Mouse (Mus musculus) heart, postnatal 36 days (tissue): ENCODE measurements around the gene Sec61a2. TPM values are rescaled to one million over a fixed set of nuclear protein-coding genes. Genes with fewer than 3 reads are reported as not detected.

Source experiments
- DNase-seq, 2 experiments: peaks; one replicate each; pipeline ENCODE4 v3.0.0; 2021 to 2022
- intact Hi-C: fragments of 180-260 bp; cut with DNase I; formaldehyde crosslinking; loops from one replicate; pipeline ENCODE4 v1.15.1; 2025
- total RNA-seq, 2 experiments: library from RNA; stranded (reverse); gene quantifications; 2 replicates each; pipeline ENCODE4 v1.2.3; 2021

Gene Sec61a2
- total RNA-seq, 2 experiments from 2014 or later: 12.3 to 12.5 TPM

- DNase-seq: peak in 1 of 2 experiments; percentile 7
- intact Hi-C loops: loop anchor here (2.0 kb wide), 1 partner anchor 49 kb away; the partner anchor contains the start of genes Cdc123 and Nudt5
Measured at GRCm38 (mm10) chr2:5894296-5894695, 936 bp downstream of the Sec61a2 start.

DNA sequence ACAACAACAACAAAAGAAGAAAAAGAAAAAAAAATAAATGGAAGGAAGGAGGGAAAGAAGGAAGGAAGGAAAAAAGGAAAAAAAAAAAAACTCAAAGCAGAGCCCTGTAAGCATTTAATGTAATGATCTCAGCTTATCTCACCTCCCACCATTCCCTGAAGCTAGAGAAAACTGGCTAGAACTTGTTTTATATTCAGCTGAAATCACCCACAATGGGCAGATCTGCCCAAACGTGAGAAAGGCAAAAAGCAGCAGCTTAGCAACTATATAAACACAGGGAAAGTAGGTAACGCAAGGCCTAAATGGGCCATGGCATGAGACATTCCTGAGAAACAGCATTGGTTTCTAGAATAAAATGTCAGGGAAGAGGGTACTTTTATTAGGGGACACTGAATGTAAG is 5.8 kb downstream of the Sec61a2 start:
- intact Hi-C loops: no loop called here
- no peak for DNase-seq

DNA sequence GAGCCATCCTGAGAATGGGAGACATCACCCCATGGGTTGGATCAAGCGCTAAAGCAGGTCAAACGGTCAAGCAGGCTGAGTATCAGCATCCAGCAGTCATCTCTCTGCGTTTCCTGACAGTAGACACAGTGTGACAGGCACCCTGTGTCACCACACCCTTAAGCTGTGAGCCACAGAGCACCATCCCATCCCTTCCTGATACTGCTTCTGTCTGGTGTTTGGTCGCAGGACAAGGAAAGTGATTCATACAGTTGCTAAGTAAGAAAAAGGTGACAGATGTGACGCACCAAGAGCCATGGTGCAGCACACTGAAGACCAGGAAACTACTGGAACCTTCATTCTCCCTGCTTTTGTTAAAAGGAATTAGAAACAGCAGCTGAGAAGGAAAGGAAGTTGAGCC is 6.4 kb downstream of the Sec61a2 start:
- intact Hi-C loops: no loop called here
- DNase-seq: no peak

GRCm38 (mm10) chr2:5877446-5877845 is 17.8 kb downstream of the Sec61a2 start:
- no peak for DNase-seq

GRCm38 (mm10) chr2:5869746-5870145 is 25.5 kb downstream of the Sec61a2 start:
- intact Hi-C loops: no loop called here
- DNase-seq: no peak

More at GRCm38 (mm10) chr2:5877446-5877845, 17.8 kb downstream of the Sec61a2 start:
- intact Hi-C loops: no loop called here

- DNase-seq: no peak
- intact Hi-C loops: no loop called here
Measured at GRCm38 (mm10) chr2:5867681-5868080, 27.6 kb downstream of the Sec61a2 start.

DNA sequence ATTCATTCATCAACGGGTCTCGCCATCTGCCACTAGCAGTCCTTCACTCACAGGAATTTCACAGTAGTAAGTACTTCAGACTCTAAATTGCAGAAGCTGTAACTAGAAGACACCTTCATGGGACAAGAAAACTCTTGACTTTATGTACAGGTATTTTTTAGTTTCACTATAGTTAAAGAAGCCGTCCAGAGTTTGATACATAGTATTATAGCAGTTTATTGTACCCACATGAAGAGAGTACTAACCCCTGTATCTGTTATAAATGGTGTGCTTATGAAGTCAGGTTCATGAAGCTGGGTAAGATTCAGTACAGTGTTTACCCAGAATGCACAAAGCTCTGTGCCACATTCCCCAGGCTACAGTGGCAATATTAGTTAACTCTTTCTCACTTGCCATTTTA is 32.4 kb downstream of the Sec61a2 start, which contains the start of gene Gm13199:
TSS of gene Gm13199 (minus strand) at position 101 of the 400 bp plus-strand sequence.
- intact Hi-C loops: no loop called here
- DNase-seq: no peak

- intact Hi-C loops: no loop called here
- no peak for DNase-seq
Measured at GRCm38 (mm10) chr2:5851866-5852265, 43.4 kb downstream of the Sec61a2 start.

- intact Hi-C loops: no loop called here
- no peak for DNase-seq
Measured at GRCm38 (mm10) chr2:5851116-5851515, 44.1 kb downstream of the Sec61a2 start.

- intact Hi-C loops: loop anchor here (2.0 to 5.0 kb wide), 2 partner anchors 49 to 106 kb away; partner anchors contain the start of genes Sec61a2 and Upf2
- DNase-seq: no peak
Measured at GRCm38 (mm10) chr2:5845826-5846225, 49.4 kb downstream of the Sec61a2 start.

DNA sequence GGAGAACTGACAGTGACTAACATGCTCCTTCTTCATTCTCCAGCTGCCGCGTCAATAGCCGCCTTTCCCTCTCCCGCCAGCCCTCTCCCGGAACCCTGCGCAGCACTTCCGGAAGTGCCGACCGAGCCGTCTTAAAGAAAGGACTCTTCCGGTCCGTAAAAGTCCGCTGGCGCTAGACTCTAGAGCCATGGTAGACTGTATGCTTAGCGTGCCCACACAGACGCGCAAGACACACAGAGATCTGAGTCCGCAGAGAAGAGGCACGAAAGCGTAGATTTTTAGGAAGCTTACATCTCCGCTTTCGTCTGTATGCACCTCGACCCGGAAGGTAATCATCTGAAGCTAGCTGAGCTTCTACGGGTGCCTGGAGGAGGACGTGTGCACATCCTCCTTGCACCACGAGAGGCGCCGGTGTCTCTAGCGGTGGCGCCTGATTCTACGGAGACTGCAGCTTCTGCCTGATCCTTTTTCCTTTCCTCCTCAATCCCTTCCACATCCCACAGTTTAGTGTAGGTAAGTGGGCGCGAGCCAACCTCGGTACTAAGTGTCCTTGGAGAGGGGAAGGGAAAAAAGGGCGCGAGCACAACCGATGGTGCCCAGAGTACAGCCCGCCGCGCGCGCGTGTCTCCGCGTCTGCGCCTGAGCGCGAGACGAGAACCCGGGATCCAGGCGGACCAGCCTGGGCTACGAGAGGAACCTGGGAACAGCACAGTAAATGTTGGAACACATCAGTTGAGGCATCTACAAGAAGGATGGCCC is 50.2 kb downstream of the Sec61a2 start, which contains the start of the genes Nudt5 and Cdc123:
TSS of gene Nudt5 (plus strand) at position 147 of the 759 bp plus-strand sequence.
TSS of gene Cdc123 (minus strand) at position 292 of the 759 bp plus-strand sequence.
- peak; percentile 83 to 88 for DNase-seq
- intact Hi-C loops: loop anchor here (2.0 to 5.0 kb wide), 2 partner anchors 50 to 107 kb away; partner anchors contain the start of genes Sec61a2 and Upf2

DNA sequence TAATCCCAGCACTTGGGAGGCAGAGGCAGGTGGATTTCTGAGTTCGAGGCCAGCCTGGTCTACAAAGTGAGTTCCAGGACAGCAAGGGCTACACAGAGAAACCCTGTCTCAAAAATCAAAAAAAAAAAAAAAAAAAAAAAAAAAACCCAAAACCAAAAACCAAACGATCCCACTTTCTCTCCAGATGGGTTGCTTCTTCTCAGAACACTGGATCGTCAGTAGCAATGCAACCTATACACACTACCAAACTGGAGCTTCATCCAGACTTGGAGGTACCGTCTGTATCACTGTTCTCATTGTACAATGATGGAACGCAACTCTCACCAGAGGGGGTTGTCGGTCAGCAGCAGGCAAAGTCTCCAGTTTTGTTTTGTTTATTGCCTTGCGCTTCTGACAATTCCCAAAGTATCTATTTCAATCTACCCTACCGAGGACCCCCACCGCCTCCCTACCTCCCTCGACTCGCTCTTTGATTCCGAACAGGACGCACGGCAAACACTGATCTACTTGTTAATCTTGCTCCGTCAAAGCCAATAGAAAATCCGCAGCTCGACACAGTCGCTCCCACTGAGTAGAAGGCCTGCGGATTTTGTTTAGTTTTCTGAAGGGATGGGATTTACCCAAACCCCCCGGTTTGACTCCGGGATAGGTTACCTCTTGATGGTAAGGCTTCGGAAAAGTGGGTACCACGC is 50.9 kb downstream of the Sec61a2 start:
- no peak for DNase-seq
- intact Hi-C loops: loop anchor here (2.0 kb wide), 1 partner anchor 50 kb away; the partner anchor contains the start of gene Sec61a2

GRCm38 (mm10) chr2:5840815-5841214 is 54.4 kb downstream of the Sec61a2 start:
- intact Hi-C loops: no loop called here
- DNase-seq: no peak

GRCm38 (mm10) chr2:5825265-5825913 is 69.8 kb downstream of the Sec61a2 start:
- DNase-seq: no peak

GRCm38 (mm10) chr2:5824685-5825084 is 70.5 kb downstream of the Sec61a2 start:
- DNase-seq: no peak
- intact Hi-C loops: no loop called here

More at GRCm38 (mm10) chr2:5825265-5825913, 69.8 kb downstream of the Sec61a2 start:
- intact Hi-C loops: no loop called here

DNA sequence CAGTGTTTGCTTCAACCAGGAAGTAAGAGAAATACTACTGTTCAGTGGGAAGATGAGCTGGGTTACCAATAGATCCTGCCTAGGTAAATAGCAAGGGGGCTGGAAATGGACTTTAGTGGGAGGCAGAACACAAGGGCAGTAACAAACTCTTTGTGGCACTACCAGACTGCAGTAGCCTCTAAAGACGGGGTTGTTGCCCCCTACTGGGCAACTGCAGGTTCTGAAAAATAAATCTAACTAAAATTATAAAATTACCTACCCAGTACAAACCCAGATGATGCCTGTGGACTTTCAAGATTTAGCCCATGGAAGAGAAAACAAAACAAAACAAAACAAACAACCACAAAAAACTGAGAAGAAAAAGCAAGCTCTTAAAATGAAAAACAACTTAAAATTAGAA is 71.0 kb downstream of the Sec61a2 start:
- no peak for DNase-seq
- intact Hi-C loops: no loop called here

- intact Hi-C loops: no loop called here
- DNase-seq: no peak
Measured at GRCm38 (mm10) chr2:5822449-5822848, 72.8 kb downstream of the Sec61a2 start.

- intact Hi-C loops: no loop called here
- no peak for DNase-seq
Measured at GRCm38 (mm10) chr2:5821264-5821663, 74.0 kb downstream of the Sec61a2 start.
